Mouse (Mus musculus) cerebellum, adult 2 months (tissue): ENCODE data around the gene Apela.

Experiments
- CTCF ChIP-seq: fragments of 200-500 bp; IDR thresholded peaks from 2 replicates; pipeline ENCODE4 v1.5.1; 2011; ENCODE audit warnings: low read depth, mild to moderate bottlenecking, control low read depth, low read length, moderate library complexity, borderline replicate concordance; ENCODE audit not compliant: insufficient read depth
- POLR2A ChIP-seq: fragments of 200-500 bp; IDR thresholded peaks from 2 replicates; pipeline ENCODE4 v1.6.1; 2011; ENCODE audit warnings: low read length, control low read depth, borderline replicate concordance; ENCODE audit not compliant: insufficient read depth

DNA sequence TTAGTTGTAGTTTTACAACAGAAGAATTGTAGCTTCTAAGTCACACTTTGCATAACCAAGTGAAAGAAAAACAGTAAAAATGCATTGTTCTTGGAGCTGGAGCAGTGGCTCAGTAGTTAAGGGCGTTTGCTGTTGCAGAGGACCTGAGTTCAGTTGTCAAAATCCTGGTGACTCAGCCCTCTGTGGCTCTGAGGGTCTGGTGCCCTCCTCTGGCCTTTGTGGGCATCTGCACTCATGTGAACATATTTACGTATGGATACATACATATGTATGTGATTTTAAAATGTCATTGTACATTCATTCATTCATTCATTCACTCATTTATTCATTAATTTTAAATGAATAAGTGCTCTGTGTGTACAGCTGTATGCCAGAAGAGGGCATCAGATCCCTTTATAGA, 48.5 kb upstream of the Apela start:
- no peak for TF ChIP-seq CTCF
- no peak for TF ChIP-seq POLR2A
